Mouse (Mus musculus): ENCODE measurements at regions not wholly inside any gene's neighbourhood (a gene's known extent, or its start where the extent isn't known, plus 50 kb on each side); places are given as distances from the start of the nearest gene placed in this dataset.

- no peak for TF ChIP-seq CHD2 (IDR thresholded peaks at IDR 0.05; ENCODE audit: low read length)
- TF ChIP-seq RCOR1 (conservative IDR thresholded peaks at IDR 0.05; ENCODE audit: low read depth, low read length): 0 out of 2 replicates have a peak, but pooled peaks have one; percentile 65
- no peak for TF ChIP-seq ZNF384 (IDR thresholded peaks at IDR 0.05; ENCODE audit: low read depth, low read length)
- peak; percentile 42; the same call in 1 of the 2 replicates for TF ChIP-seq GABPA (IDR thresholded peaks at IDR 0.05; ENCODE audit: insufficient replicate concordance, low read depth, low read length)
- 0 out of 2 replicates have a peak, but pooled peaks have one; percentile 46 for TF ChIP-seq MEF2A (IDR thresholded peaks at IDR 0.05; ENCODE audit: borderline replicate concordance, low read depth, low read length)
- TF ChIP-seq NRF1 (IDR thresholded peaks at IDR 0.05; ENCODE audit: low read depth, low read length): peak; percentile 46; the same call in 1 of the 2 replicates
- TF ChIP-seq ZC3H11A (IDR thresholded peaks at IDR 0.05; ENCODE audit: low read depth, low read length): 0 out of 2 replicates have a peak, but pooled peaks have one; percentile 4
- TF ChIP-seq KAT2A (IDR thresholded peaks at IDR 0.05; ENCODE audit: insufficient replicate concordance, low read length): 0 out of 2 replicates have a peak, but pooled peaks have one; percentile 16
- peak; percentile 49 for TF ChIP-seq USF1 (IDR thresholded peaks at IDR 0.05; ENCODE audit: low read depth, low read length)
- peak; percentile 72 for TF ChIP-seq SIN3A (IDR thresholded peaks at IDR 0.05; ENCODE audit: low read length)
Measured at GRCm38 (mm10) chr12:32292749-32293128, 84.3 kb upstream of the Pik3cg start (continued).

GRCm38 (mm10) chr12:32297431-32297830, 81.1 kb upstream of the Ccdc71l start:
- dilution Hi-C loops (cut with MboI; ENCODE audit: extremely low pct_ligation_motif_present, extremely low pct_unique_long_range_greater_than_20kb, low sequenced_read_pairs): no loop called here
- in situ Hi-C loops (cut with MboI; ENCODE audit: low pct_ligation_motif_present, low pct_unique_long_range_greater_than_20kb, low sequenced_read_pairs): loop anchor here (5.0 to 25.0 kb wide), 2 partner anchors 80 to 590 kb away; partner anchors contain the start of gene Ccdc71l
- TF ChIP-seq USF2 (conservative IDR thresholded peaks at IDR 0.05; ENCODE audit: low read depth, low read length): no peak

GRCm38 (mm10) chr12:32299714-32300113, 78.8 kb upstream of the Ccdc71l start:
- in situ Hi-C loops (cut with MboI; ENCODE audit: low pct_ligation_motif_present, low pct_unique_long_range_greater_than_20kb, low sequenced_read_pairs): loop anchor here (5.0 to 25.0 kb wide), 2 partner anchors 78 to 588 kb away; partner anchors contain the start of gene Ccdc71l
- H3K4me2 ChIP-seq (ENCODE audit: insufficient read depth, low read depth, poor library complexity, severe bottlenecking): no peak overlapping the region
- no peaks in the 10 kb centered on the region for H3K27me3 ChIP-seq (replicated peaks)
- H3K27ac ChIP-seq (ENCODE audit: insufficient read depth, low read depth): no peak overlapping the region
- TF ChIP-seq POLR2AphosphoS2 (IDR thresholded peaks at IDR 0.05; ENCODE audit: low read depth, low read length): no peak
- peak; percentile 31 for TF ChIP-seq SMC3 (IDR thresholded peaks at IDR 0.05; ENCODE audit: low read depth, low read length)
- TF ChIP-seq CTCF (conservative IDR thresholded peaks at IDR 0.05 in 1 of 2, IDR thresholded peaks at IDR 0.05 in 1 of 2; ENCODE audit: low read depth in 2 of 2, low read length in 2 of 2): peak in 1 of 2 experiments; percentile 44; a peak in 2 of 4 replicates
- TF ChIP-seq SIN3A (IDR thresholded peaks at IDR 0.05; ENCODE audit: low read length): no peak
- no peak for TF ChIP-seq POLR2A (IDR thresholded peaks at IDR 0.05; ENCODE audit: low read depth, low read length)
- peak; percentile 29 for TF ChIP-seq RAD21 (IDR thresholded peaks at IDR 0.05; ENCODE audit: low read depth, low read length)
- H3K79me2 ChIP-seq (replicated peaks; ENCODE audit: control insufficient read depth, extremely low read depth, insufficient read depth, poor library complexity, severe bottlenecking): no peaks in the 10 kb centered on the region
- peaks cover 2% of the 10 kb centered on the region for H3K9me3 ChIP-seq (replicated peaks; ENCODE audit: low read length)
- no peaks in the 10 kb centered on the region for H3K4me1 ChIP-seq (ENCODE audit: control insufficient read depth in 1 of 2, insufficient read depth in 2 of 2)
- dilution Hi-C loops (cut with MboI; ENCODE audit: extremely low pct_ligation_motif_present, extremely low pct_unique_long_range_greater_than_20kb, low sequenced_read_pairs): no loop called here
- no peak overlapping the region for H3K4me3 ChIP-seq (replicated peaks in 1 of 3; ENCODE audit: low read depth in 2 of 3, low read length in 2 of 3, poor library complexity in 1 of 3)
- H3K9ac ChIP-seq (ENCODE audit: insufficient read depth, low read depth): no peak overlapping the region
- no peaks in the 10 kb centered on the region for H3K36me3 ChIP-seq (replicated peaks in 1 of 2; ENCODE audit: control insufficient read depth in 1 of 2, insufficient read depth in 1 of 2, low read length in 1 of 2)
- DNase-seq (ENCODE audit: extremely low read depth): no peak

More at GRCm38 (mm10) chr12:32297431-32297830, 81.1 kb upstream of the Ccdc71l start:
- H3K4me3 ChIP-seq (replicated peaks in 1 of 3; ENCODE audit: low read depth in 2 of 3, low read length in 2 of 3, poor library complexity in 1 of 3): no peak overlapping the region
- no peaks in the 10 kb centered on the region for H3K36me3 ChIP-seq (replicated peaks in 1 of 2; ENCODE audit: control insufficient read depth in 1 of 2, insufficient read depth in 1 of 2, low read length in 1 of 2)
- DNase-seq (ENCODE audit: extremely low read depth): no peak
- H3K79me2 ChIP-seq (replicated peaks; ENCODE audit: control insufficient read depth, extremely low read depth, insufficient read depth, poor library complexity, severe bottlenecking): no peaks in the 10 kb centered on the region
- no peaks in the 10 kb centered on the region for H3K27me3 ChIP-seq (replicated peaks)
- no peak overlapping the region for H3K9ac ChIP-seq (ENCODE audit: insufficient read depth, low read depth)
- peaks cover 3 to 7% of the 10 kb centered on the region in 2 experiments for H3K4me1 ChIP-seq (ENCODE audit: control insufficient read depth in 1 of 2, insufficient read depth in 2 of 2)
- H3K4me2 ChIP-seq (ENCODE audit: insufficient read depth, low read depth, poor library complexity, severe bottlenecking): no peak overlapping the region
- H3K27ac ChIP-seq (ENCODE audit: insufficient read depth, low read depth): no peak overlapping the region
- peaks cover 2% of the 10 kb centered on the region for H3K9me3 ChIP-seq (replicated peaks; ENCODE audit: low read length)

Data from CH12.LX (cell line).